Mouse (Mus musculus): ENCODE results near the gene Lgals1.

Gene Lgals1

DNA sequence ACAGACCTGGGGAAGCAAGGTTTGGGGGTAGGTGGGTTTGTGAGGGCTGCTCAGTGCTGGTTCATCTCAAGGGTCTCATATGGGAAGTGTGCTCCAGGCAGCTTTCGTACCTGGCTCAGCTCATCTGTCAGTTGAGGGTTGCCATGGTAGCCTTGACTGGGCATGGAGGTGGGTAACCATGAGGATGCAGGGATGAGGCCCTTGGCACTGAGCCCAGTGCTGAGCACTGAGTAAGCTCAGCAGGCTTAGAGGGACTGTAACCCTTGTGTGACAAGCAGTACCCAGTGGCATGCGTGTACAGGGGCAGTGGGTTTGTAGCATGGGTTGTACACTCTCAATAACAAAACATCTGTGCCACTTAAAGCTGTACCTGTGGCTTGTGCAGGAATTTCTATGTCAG lies 11.4 kb downstream of the Lgals1 start:
- DNase-seq (ENCODE audit: low spot score) = no peak

GRCm38 (mm10) chr15:78940325-78940724 lies 13.8 kb downstream of the Lgals1 start:
- DNase-seq (ENCODE audit: low spot score) = no peak

GRCm38 (mm10) chr15:78942663-78943062 lies 16.1 kb downstream of the Lgals1 start:
- peak; percentile 85 for DNase-seq (ENCODE audit: low spot score)

DNA sequence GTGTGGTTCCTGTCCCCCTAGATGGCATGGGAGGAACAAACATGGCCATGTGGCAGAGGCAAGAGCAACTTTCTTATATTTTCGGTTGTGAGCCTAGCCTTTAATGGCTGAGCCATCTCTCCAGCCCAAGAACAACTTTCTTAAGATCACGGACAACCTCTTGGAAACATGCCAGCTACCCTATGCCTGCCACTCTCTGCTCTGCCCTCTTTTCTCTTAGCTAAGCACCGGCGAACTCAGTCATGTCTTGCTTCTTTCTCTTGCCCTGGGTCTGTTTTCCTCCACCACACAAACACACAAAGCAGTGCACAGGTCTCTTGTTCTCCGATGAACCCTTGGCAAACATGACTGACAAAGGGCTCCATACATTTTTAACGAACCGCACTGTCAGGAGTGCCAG lies 19.7 kb downstream of the Lgals1 start:
- DNase-seq (ENCODE audit: low spot score) = no peak

DNA sequence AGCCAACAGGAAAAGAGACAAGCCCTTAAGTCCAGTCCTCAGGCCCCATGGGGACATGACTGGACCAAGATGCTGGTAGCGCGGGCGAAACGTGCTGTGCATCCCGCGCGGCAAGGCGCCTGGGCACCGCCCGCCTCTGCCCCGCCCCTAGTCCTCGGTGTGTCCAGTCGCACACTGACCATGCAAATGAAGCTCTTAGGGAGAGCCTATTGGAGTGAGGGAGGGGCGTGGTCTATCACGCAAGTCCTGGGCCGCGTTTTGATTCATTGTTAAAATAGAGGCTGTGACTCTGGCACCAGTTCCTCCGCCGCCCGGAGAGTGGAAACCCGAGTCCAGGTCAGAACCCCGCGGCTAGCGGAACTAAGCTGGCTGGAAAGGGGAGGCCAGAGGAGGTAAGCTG lies 21.1 kb downstream of the Lgals1 start, which contains the start of gene Triobp:
Gene Triobp, plus strand, starts transcription at position 68 of the 400 bp plus-strand sequence.
- DNase-seq (ENCODE audit: low spot score) = peak; percentile 87

GRCm38 (mm10) chr15:78948152-78948725 lies 21.7 kb downstream of the Lgals1 start:
- no peak for DNase-seq (ENCODE audit: low spot score)

- DNase-seq (ENCODE audit: low spot score) = no peak
Observed at GRCm38 (mm10) chr15:78948883-78949282, 22.4 kb downstream of the Lgals1 start.

- no peak for DNase-seq (ENCODE audit: low spot score)
Observed at GRCm38 (mm10) chr15:78955663-78956062, 29.1 kb downstream of the Lgals1 start.

DNA sequence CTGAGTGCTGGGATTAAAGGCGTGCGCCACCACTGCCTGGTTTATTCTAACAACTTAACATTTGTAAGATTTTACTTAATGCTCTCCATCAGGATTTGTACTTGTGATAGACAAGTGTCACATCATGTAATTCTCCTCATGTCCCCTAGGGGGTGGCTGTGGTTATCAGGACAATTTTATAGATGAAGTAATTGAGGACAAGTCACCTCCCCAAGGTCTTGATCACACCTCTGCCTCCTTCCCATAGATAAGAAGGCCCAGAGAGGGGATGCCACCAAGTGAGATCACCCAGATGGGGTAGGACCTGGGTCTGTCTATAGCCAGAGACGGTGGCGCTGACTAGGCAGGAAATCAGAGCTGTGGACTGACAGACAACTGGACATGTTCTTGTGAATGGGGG lies 29.8 kb downstream of the Lgals1 start:
- DNase-seq (ENCODE audit: low spot score) = no peak

- DNase-seq (ENCODE audit: low spot score) = no peak
Observed at GRCm38 (mm10) chr15:78957021-78957420, 30.5 kb downstream of the Lgals1 start.

DNA sequence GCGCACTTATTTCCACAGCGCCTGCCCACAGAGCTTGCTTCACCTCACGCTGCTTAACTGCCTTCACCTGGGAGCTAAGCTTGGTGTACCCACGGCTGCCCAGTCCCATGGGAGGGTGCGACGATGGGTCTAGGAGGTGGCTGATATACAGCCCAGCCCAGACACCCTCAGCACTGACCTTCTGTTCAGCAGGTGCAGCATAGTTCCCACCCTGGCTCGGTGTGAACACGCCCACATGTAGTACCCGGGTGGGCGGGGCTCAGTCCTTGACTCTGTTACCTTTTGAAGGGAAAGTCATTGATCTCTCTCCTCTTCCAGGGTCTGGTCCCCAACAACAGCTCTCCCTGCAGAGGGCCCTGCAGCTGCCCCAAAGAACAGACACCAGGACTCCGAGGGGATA lies 33.0 kb downstream of the Lgals1 start:
- no peak for DNase-seq (ENCODE audit: low spot score)

- DNase-seq (ENCODE audit: low spot score) = no peak
Observed at GRCm38 (mm10) chr15:78960088-78960487, 33.6 kb downstream of the Lgals1 start.

GRCm38 (mm10) chr15:78962885-78963284 lies 36.4 kb downstream of the Lgals1 start:
- no peak for DNase-seq (ENCODE audit: low spot score)

GRCm38 (mm10) chr15:78971626-78972025 lies 45.1 kb downstream of the Lgals1 start:
- DNase-seq (ENCODE audit: low spot score) = no peak

DNA sequence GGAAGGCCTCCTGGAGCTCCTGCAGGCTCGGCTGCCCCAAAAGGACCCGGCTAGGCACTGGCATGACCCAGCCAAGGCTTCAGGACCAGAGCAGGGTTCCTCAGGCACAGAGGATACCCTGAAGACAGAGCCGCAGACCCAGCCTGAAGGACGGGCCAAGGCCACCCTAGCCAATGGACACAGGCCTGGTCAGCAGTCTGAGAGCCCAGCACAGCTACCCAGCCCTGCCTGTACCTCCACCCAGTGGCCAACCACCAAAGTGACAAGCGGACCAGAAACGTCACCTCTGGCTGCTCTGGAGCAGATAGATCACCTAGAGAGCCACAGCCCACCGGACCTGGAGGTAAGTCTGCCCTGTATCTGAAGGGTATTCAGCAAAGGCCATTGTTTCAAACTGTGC lies 47.4 kb downstream of the Lgals1 start:
- DNase-seq (ENCODE audit: low spot score) = no peak

- no peak for DNase-seq (ENCODE audit: low spot score)
Observed at GRCm38 (mm10) chr15:78977676-78978159, 51.2 kb downstream of the Lgals1 start.

- peak; percentile 90 for DNase-seq (ENCODE audit: low spot score)
Observed at GRCm38 (mm10) chr15:78978875-78979274, 52.4 kb downstream of the Lgals1 start.
